Mouse (Mus musculus) heart, postnatal 25 days (tissue): ENCODE measurements at regions not wholly inside any gene's neighbourhood (a gene's known extent, or its start where the extent isn't known, plus 50 kb on each side); places are given as distances from the start of the nearest gene placed in this dataset.
"Not testable (repeated sequence)": the region's sequence is repeated elsewhere in the genome, so short reads cannot be mapped to it uniquely, and the experiment has no call there.

Experiments
- DNase-seq: peaks from one replicate; pipeline ENCODE4 v3.0.0; 2022; ENCODE audit warnings: low spot score
- intact Hi-C: fragments of 180-260 bp; cut with DNase I; formaldehyde crosslinking; loops from one replicate; pipeline ENCODE4 v1.15.1; 2025

- DNase-seq, intact Hi-C loops: not testable (repeated sequence)
Measured at GRCm38 (mm10) chr8:20436956-20437355, 73.9 kb upstream of the Gm15319 start.

DNA sequence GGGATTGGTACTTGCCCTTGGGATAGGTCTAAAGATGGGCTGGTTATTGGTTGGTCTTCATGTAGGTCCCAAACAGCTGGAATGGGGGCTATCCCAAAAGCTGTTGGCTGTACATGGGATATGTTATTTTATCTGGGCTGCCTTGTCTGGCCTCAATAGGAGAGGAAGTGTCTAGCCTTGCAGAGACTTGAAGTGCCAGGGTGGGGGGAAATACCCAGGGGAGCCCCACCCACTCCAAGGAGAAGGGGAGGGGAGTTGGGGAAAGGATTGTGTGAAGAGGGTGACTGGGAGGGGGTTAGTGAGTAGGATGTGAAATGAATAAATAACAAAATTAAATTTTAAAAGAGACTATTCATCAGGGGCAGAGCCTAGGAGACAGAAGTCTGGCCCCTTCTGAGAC is 70.2 kb upstream of the Gm15319 start:
- intact Hi-C loops: not testable (repeated sequence)
- DNase-seq: peak; percentile 31

GRCm38 (mm10) chr8:20429469-20429868 is 66.5 kb upstream of the Gm15319 start:
- intact Hi-C loops: not testable (repeated sequence)

GRCm38 (mm10) chr8:20424903-20425222 is 61.9 kb upstream of the Gm15319 start:
- DNase-seq, intact Hi-C loops: not testable (repeated sequence)

More at GRCm38 (mm10) chr8:20429469-20429868, 66.5 kb upstream of the Gm15319 start:
- DNase-seq: not testable (repeated sequence)

DNA sequence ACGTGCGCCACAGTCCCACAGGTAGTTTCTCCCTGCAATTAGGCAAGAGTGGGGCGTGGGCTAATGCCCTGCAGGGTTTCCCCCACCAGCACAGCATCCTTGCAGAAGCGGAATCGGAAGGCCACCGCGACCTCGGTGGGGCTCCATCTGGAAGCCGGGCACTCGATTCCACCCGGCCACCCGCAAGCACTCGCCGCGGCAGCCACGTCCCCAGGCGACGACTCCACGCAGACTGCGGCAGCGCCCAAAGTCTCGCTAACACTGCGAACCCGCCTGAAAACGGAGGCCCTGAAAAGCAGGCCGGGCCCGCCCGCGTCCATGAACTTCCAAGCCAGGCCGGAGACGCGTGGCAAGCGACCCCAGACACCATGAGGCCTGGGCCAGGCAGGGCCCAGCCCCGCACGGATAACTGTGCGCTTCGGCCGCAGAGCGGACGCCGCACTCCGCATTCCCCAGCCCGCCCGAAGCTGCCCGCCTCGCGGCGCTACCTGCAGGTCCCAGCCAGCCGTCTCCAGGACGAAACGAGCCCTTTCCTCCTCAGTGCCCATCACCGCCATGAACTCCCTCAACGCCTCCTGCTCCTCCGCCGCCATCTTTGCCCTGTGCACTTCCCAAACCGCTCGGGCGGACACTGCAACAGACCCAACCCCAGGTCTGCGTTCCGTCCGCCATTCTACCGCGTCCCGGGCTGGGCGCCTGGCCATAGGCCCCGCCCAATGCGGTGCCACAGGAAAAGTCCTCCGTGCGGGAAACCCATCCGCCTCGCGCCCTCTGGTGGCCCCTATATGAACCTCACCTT is 61.3 kb upstream of the Gm15319 start:
- intact Hi-C loops: not testable (repeated sequence)

DNA sequence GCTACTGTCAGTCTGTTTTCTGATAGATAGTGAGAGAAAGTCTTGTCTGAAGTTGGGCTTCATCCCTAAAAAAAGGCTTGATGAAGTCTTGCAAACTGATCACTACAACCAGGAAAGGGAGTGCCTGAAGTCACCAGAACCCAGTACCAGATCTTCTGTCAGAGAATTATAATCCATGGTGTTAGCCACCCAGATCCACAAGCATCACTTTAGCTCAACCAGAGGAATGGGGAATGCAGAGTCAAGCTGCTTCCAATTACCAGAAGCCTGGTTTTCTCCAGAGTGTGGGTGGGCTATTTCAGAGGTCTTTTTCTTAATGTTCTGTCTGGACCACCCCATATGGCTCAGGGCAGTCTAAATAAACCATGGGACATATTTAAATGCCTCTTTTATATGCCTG is 57.8 kb upstream of the Gm15319 start:
- intact Hi-C loops, DNase-seq: not testable (repeated sequence)

More for the DNA sequence above, 61.3 kb upstream of the Gm15319 start:
- peak; percentile 100 for DNase-seq
